Mouse (Mus musculus) myocyte (in vitro differentiated cells): ENCODE data around the gene Acox3. TPM values are rescaled to one million over a fixed set of nuclear protein-coding genes. Genes with fewer than 3 reads are reported as not detected.

Experiments used
- H3K27me3 ChIP-seq: one replicate; pipeline ENCODE4 v1.6.1; 2011; ENCODE audit not compliant: control insufficient read depth, insufficient read depth, insufficient read length
- H3K36me3 ChIP-seq: one replicate; pipeline ENCODE4 v1.6.1; 2011; ENCODE audit not compliant: control insufficient read depth, insufficient read depth
- H3K4me2 ChIP-seq: one replicate; pipeline ENCODE4 v1.6.1; 2011; ENCODE audit warnings: low read depth, control low read depth
- H3K4me3 ChIP-seq: one replicate; pipeline ENCODE4 v1.5.1; 2011; ENCODE audit warnings: mild to moderate bottlenecking, control low read depth, moderate library complexity
- H3K79me2 ChIP-seq: one replicate; pipeline ENCODE4 v1.6.1; 2011; ENCODE audit not compliant: control insufficient read depth, insufficient read depth
- H3ac ChIP-seq: one replicate; pipeline ENCODE4 v1.6.1; 2011; ENCODE audit not compliant: control insufficient read depth, insufficient read length
- CEBPB ChIP-seq: IDR thresholded peaks from 2 replicates; pipeline ENCODE4 v1.6.1; 2011; ENCODE audit warnings: mild to moderate bottlenecking, moderate library complexity; ENCODE audit not compliant: poor library complexity, insufficient read depth, severe bottlenecking
- E2F4 ChIP-seq: IDR thresholded peaks from one replicate; pipeline ENCODE4 v1.6.1; 2011; ENCODE audit warnings: mild to moderate bottlenecking, control low read depth, moderate library complexity; ENCODE audit not compliant: insufficient read depth
- MAX ChIP-seq: IDR thresholded peaks from one replicate; pipeline ENCODE4 v1.6.1; 2011; ENCODE audit warnings: low read depth, mild to moderate bottlenecking, control low read depth
- MYOD1 ChIP-seq, 3 experiments: IDR thresholded peaks; one replicate each; pipeline ENCODE4 v1.6.1; 2011; ENCODE audit warnings: control low read depth in 2 of 3, low read depth in 2 of 3, mild to moderate bottlenecking in 2 of 3, moderate library complexity in 1 of 3; ENCODE audit not compliant: insufficient read length in 2 of 3, control insufficient read depth in 1 of 3
- MYOG ChIP-seq, 3 experiments: IDR thresholded peaks; one replicate each; pipeline ENCODE4 v1.6.1; 2011; ENCODE audit warnings: control low read depth in 2 of 3, low read depth in 2 of 3, mild to moderate bottlenecking in 2 of 3; ENCODE audit not compliant: insufficient read length in 2 of 3, control insufficient read depth in 1 of 3, insufficient read depth in 1 of 3
- POLR2A ChIP-seq: IDR thresholded peaks from one replicate; pipeline ENCODE4 v1.6.1; 2011; ENCODE audit warnings: low read depth, mild to moderate bottlenecking, control low read depth, moderate library complexity; ENCODE audit not compliant: insufficient read length
- POLR2AphosphoS2 ChIP-seq: IDR thresholded peaks from one replicate; pipeline ENCODE4 v1.6.1; 2011; ENCODE audit warnings: low read depth, control low read depth; ENCODE audit not compliant: insufficient read length
- REST ChIP-seq: IDR thresholded peaks from one replicate; pipeline ENCODE4 v1.6.1; 2011; ENCODE audit warnings: mild to moderate bottlenecking, control low read depth, moderate library complexity; ENCODE audit not compliant: insufficient read depth, insufficient read length
- SRF ChIP-seq: IDR thresholded peaks from one replicate; pipeline ENCODE4 v1.6.1; 2011; ENCODE audit warnings: low read depth; ENCODE audit not compliant: control insufficient read depth, insufficient read length
- TCF12 ChIP-seq: IDR thresholded peaks from one replicate; pipeline ENCODE4 v1.6.1; 2011; ENCODE audit warnings: mild to moderate bottlenecking, control low read depth; ENCODE audit not compliant: poor library complexity, insufficient read depth, severe bottlenecking
- TCF3 ChIP-seq: IDR thresholded peaks from one replicate; pipeline ENCODE4 v1.6.1; 2011; ENCODE audit warnings: low read depth, control low read depth; ENCODE audit not compliant: insufficient read length
- USF1 ChIP-seq: IDR thresholded peaks from one replicate; pipeline ENCODE4 v1.6.1; 2011; ENCODE audit warnings: low read depth, mild to moderate bottlenecking, control low read depth, moderate library complexity
- polyA plus RNA-seq: library from polyadenylated mRNA; unstranded; fragments of >200 nt; fragmentation: generic; extraction: Trizol; gene quantifications from one replicate; pipeline ENCODE4 v1.2.1, GENCODE M21; 2012; ENCODE audit warnings: missing spikeins

Acox3 gene
- polyA plus RNA-seq, 1 experiment = 20.8 TPM

DNA sequence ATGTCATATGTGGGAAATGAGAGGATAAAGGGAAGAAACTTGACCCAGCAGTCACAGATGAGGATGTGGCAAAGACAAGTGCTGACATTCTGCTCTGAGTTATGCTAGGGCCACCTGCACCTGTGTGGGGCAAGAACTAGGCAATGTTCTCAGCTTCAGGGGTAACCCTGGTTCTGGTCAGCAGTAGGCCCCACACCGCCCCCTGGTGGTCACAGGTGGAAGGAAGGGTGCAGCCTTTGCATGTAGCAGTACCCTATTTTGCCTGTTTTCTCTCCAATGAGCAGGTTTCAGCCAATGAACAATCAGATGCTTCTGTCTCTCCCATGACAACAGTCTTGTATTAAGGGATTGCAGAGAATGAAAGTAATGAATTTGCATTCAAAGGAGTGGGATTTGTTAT, 19.4 kb upstream of the Acox3 start:
- no peaks in the 10 kb centered on the region for H3K79me2 ChIP-seq
- H3K27me3 ChIP-seq = no peaks in the 10 kb centered on the region
- H3ac ChIP-seq = no peak overlapping the region
- no peak overlapping the region for H3K4me3 ChIP-seq
- no peak overlapping the region for H3K4me2 ChIP-seq
- no peak for TF ChIP-seq MYOG (IDR thresholded peaks at IDR 0.05; ENCODE audit: control insufficient read depth in 1 of 3, insufficient read depth in 1 of 3, insufficient read length in 2 of 3, low read depth in 2 of 3)
- TF ChIP-seq CEBPB = no peak
- no peak for TF ChIP-seq USF1
- no peak for TF ChIP-seq E2F4
- TF ChIP-seq TCF3 = no peak
- TF ChIP-seq TCF12 = no peak
- no peak for TF ChIP-seq POLR2AphosphoS2
- no peak for TF ChIP-seq MAX
- no peak for TF ChIP-seq MYOD1 (IDR thresholded peaks at IDR 0.05; ENCODE audit: control insufficient read depth in 1 of 3, insufficient read length in 2 of 3, low read depth in 2 of 3)
- no peak for TF ChIP-seq POLR2A
- TF ChIP-seq SRF = no peak
- TF ChIP-seq REST = no peak
- peaks cover 13% of the 10 kb centered on the region for H3K36me3 ChIP-seq

DNA sequence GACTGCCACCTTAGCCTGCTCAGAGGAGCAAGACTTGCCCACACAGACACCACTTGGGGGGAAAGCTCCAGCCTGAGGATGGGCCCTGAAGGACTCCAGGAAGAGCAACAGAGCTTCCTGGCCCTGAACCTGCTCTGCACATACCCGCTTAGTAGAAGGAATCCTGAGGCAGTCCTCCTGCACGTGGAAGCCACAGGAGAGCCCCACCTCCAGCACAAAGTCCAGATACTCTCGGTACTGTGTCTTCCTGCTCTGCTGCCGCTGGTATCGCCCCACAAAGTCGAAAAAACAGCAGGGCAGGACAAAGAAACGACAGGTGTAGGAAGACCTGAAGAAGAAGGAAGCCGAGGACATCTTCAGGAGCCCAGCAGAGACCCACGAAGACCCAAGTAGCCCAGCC, 17.6 kb upstream of the Acox3 start:
- Histone ChIP-seq H3K4me2 (no peak overlapping the region), H3K79me2 (no peaks in the 10 kb centered on the region), H3K36me3 (peaks cover 14% of the 10 kb centered on the region), H3K4me3 (no peak overlapping the region), H3ac (no peak overlapping the region), H3K27me3 (no peaks in the 10 kb centered on the region)
- TF ChIP-seq MAX = no peak
- no peak for TF ChIP-seq POLR2A
- no peak for TF ChIP-seq CEBPB
- TF ChIP-seq E2F4 = no peak
- no peak for TF ChIP-seq REST
- no peak for TF ChIP-seq SRF
- no peak for TF ChIP-seq USF1
- no peak for TF ChIP-seq MYOG (IDR thresholded peaks at IDR 0.05; ENCODE audit: control insufficient read depth in 1 of 3, insufficient read depth in 1 of 3, insufficient read length in 2 of 3, low read depth in 2 of 3)
- TF ChIP-seq TCF3 = no peak
- TF ChIP-seq TCF12 = no peak
- no peak for TF ChIP-seq MYOD1 (IDR thresholded peaks at IDR 0.05; ENCODE audit: control insufficient read depth in 1 of 3, insufficient read length in 2 of 3, low read depth in 2 of 3)
- TF ChIP-seq POLR2AphosphoS2 = no peak

DNA sequence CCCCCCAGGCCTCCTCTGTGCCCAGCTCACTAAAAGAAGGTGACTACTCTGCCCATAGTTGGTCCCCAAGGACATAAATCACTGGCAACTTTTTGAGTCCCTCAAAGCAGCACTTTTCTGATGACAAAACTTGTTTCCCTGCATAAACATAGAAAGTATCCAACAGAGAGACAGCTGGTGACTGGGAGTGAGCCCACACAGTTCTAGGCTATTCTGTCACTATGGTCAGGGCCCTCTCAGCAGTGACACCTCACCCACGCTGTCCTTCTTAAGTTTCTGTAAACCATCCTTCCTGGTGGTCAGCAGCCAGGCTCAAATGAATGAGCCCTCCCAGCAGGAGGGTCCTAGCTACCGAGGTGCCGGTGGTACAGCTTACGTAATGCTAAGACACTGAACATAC, 16.2 kb upstream of the Acox3 start:
- Histone ChIP-seq H3K4me3 (no peak overlapping the region), H3K4me2 (no peak overlapping the region), H3K27me3 (no peaks in the 10 kb centered on the region), H3ac (no peak overlapping the region), H3K79me2 (no peaks in the 10 kb centered on the region), H3K36me3 (peaks cover 22% of the 10 kb centered on the region)
- TF ChIP-seq MAX = no peak
- no peak for TF ChIP-seq REST
- TF ChIP-seq POLR2A = no peak
- no peak for TF ChIP-seq TCF3
- no peak for TF ChIP-seq MYOD1 (IDR thresholded peaks at IDR 0.05; ENCODE audit: control insufficient read depth in 1 of 3, insufficient read length in 2 of 3, low read depth in 2 of 3)
- no peak for TF ChIP-seq USF1
- TF ChIP-seq E2F4 = no peak
- no peak for TF ChIP-seq MYOG (IDR thresholded peaks at IDR 0.05; ENCODE audit: control insufficient read depth in 1 of 3, insufficient read depth in 1 of 3, insufficient read length in 2 of 3, low read depth in 2 of 3)
- TF ChIP-seq CEBPB = no peak
- no peak for TF ChIP-seq SRF
- TF ChIP-seq POLR2AphosphoS2 = no peak
- TF ChIP-seq TCF12 = no peak

DNA sequence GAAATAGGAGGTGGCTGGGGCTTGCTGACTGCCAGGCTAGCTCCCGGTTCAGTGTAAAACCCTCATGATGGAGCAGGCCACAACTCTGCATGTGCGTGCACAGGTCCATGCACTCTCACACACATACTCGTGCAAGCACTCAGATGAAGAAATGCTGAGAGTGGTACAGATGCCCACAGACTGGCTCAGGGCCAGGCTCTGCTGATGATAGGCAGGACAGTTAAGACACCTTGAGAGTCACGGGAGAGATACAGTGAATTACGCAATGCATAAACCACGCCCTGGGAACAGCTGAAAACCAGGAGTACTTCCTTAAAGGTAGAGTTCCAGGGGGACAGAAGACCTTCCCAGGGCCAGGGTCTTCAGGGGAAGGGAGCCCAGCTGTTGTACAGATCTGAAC, 11.3 kb upstream of the Acox3 start:
- no peak for TF ChIP-seq USF1
- TF ChIP-seq E2F4 = no peak
- TF ChIP-seq REST = no peak
- TF ChIP-seq MYOD1 (IDR thresholded peaks at IDR 0.05; ENCODE audit: control insufficient read depth in 1 of 3, insufficient read length in 2 of 3, low read depth in 2 of 3) = no peak
- no peak for TF ChIP-seq MAX
- TF ChIP-seq POLR2A = no peak
- TF ChIP-seq TCF12 = no peak
- TF ChIP-seq CEBPB = no peak
- TF ChIP-seq TCF3 = no peak
- Histone ChIP-seq H3K4me2 (no peak overlapping the region), H3K36me3 (peaks cover 18% of the 10 kb centered on the region), H3K79me2 (peaks cover 6% of the 10 kb centered on the region), H3K27me3 (no peaks in the 10 kb centered on the region), H3K4me3 (no peak overlapping the region), H3ac (no peak overlapping the region)
